Mouse (Mus musculus) MN1 (cell line): Measurements from ENCODE around the gene Hspb6.
A peak's percentile ranks its signal among the peaks of the same experiment; 100 is the strongest.

Source experiments
- DNase-seq: peaks from one replicate; pipeline ENCODE4 v3.0.0-alpha.2; 2016; ENCODE audit warnings: low spot score

Gene Hspb6

GRCm38 (mm10) chr7:30553021-30553589 lies 1.1 kb downstream of the Hspb6 start:
- peak; percentile 67 for DNase-seq

DNA sequence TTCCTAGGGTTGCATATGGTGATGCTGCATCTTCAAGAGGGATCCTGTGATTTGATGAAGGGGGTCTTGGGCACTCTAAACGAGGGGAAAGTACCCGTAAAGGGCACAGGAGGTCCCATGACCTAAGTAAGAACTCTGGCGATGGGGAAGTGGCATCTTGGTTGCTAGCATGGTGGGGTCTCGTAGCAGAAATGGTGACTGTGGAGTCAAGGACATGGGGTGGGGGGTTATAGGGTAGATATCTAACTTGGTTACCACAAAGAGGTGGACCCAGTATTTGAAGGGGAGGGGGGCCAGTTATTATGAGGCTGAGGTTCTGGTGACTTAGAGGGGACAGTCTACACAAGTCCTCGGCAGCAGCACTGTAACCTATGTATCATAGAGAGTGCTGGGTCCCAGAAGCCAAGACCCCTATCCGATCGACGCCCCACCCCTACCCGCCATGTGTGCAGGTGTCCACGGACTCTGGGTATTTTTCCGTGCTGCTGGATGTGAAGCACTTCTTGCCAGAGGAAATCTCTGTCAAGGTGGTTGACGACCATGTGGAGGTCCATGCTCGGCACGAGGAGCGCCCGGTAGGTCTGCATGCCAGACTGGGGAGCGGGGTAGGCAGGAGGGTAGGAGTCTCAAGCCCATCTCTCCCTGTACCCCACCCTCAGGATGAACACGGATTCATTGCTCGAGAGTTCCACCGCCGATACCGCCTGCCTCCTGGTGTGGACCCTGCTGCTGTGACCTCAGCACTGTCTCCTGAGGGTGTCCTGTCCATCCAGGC lies 2.0 kb downstream of the Hspb6 start:
- DNase-seq: no peak

DNA sequence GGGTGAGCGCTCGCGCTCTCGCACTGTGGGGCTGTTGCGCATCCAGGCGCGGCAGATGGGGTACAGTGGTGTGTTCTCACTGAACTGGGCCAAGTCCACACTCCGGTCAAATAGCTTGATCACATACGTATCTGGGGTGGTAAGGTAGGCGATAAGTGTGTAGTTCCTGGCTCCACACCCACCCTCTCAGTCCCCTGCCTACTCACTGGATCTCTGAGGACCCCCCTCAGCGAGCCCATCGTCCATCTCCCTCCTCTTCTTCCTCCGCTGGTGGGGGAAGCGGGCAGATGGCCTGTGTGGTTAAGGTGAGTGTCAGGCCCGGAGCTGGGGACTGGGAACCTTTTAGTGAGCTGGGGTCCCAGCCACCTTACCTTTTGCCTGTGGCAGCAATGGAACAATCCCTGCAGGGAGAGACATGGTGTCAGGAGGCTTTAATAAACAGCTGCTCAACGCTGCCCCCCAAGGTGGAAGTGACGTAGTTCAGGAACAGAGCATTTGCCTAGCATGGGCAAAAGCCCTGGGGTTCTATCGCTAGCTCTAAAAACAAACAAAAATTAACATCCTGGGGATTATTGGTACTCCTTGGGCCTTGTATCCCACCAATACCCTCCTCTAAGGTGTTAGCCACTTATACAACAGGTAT lies 5.0 kb downstream of the Hspb6 start:
- DNase-seq: peak; percentile 40

- DNase-seq: peak; percentile 37
These were observed 6.0 kb downstream of the Hspb6 start for GRCm38 (mm10) chr7:30557901-30558514.

DNA sequence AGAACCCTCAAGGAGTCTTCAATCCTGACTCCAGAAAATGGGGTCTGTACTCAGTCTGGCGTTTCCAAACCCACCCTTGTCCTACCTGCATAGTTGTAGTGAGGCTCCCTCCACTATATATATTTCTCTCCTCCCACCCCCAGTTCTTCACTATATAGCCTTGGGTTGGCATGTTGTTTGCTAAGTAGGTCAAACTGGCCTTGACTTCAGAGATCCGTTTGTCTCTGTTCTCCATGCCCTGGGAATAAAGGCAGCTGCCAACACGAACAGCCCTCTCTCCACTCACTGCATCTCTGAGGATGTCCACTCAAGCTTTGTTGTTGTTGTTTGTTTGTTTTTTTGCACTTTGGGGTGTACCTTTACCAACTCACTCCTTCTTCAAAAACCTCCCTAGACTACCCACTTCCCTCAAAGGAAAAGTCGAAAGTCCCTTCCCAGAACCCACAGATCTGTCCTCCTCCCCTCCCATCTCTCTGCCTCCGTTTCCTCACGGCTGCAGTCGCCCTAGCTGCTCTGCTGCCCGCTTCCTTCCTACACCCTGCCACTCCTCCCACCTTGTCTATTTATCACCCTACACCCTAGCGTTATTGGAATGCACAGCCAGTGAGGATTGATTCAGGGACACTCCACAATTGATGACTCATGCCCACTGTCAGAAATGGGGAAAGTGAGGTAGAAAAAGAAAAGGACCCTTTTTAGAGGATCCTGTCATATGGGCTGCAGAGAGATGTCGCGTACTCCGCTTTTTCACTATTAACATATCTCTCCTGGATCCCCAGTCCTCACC lies 6.9 kb downstream of the Hspb6 start:
- peak; percentile 31 for DNase-seq

DNA sequence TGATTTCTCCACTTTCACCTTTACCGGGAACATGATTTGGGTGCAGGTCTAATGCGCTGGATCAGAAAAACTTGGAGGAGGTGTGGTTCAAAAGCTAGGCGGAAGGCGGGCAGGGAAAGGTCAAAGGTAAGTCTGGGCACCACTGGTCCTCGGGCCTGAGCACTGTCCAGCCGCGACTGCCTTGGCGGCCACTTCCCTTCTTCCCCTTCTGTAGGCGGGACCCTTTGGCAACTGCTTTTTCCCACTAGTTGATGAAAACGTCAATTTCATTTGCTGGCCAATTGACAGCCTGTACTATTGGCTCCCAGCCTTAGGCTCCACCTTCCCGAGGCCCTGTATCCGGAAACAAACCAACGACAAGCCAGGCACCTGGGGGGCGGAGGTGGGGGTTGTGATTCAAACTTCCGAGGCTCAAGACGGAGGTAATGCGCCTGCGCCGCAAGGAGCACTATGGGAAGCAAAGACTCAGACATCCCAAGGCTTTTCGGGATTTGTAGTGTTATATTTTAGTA lies 7.5 kb downstream of the Hspb6 start, which contains the start of gene Lin37:
Gene Lin37 (minus strand): TSS at position 396 of the 512 bp plus-strand sequence.
- peak; percentile 95 for DNase-seq

DNA sequence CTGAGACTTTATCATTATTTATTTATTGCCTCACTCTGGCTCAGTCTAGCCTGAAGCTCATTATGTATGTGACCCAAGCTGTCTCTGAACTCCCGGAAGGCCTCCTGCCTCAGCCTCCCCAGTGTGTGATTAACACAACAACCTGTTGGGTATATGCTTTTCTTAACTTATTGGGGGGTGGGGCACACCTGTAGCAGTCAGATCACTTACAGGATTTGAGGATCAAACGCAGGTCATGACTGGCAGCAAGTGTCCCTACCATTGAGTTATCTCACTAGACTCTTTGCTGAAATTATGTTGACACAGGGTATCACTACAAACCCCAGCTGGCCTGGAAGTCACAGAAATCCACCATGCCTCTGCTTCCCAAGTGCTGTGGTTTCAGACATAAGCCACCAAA lies 8.3 kb downstream of the Hspb6 start:
- DNase-seq: no peak

DNA sequence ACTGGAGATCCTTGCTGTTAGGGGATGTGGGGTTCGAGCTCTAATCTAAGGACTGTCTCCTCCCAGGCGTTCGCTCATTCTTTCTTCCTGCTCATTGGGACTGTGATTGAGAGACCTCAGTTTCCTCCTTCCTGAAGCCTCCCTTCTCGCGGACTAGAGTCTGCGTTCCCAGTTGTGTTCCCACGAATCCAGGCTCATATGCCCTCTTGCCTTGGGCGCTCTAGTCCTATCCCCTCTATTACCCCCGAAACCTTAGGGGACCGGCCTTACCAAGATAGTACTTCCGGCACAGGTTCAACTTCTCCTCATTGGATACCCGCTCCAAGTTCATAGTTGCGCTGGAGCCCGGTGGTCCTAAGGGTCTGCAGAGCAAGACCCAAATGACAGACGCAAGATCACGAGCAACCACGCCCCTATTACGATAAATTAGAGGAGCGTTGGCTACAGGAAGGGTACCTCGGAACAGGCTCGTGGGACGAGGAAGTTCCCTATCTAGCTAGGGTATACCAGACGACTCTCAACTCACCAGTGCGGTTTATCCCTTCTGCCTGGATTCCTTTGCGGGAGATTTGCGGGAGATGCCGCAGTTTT lies 10.6 kb downstream of the Hspb6 start:
- DNase-seq: peak; percentile 17

- peak; percentile 97 for DNase-seq
These were observed 11.3 kb downstream of the Hspb6 start, which contains the start of the genes U2af1l4, Gm49396 and Psenen for GRCm38 (mm10) chr7:30563117-30563905. TSS of gene U2af1l4 (plus strand) at chr7:30563301. TSS of gene Gm49396 (plus strand) at chr7:30563344. TSS of gene Psenen (minus strand) at chr7:30563627.

DNA sequence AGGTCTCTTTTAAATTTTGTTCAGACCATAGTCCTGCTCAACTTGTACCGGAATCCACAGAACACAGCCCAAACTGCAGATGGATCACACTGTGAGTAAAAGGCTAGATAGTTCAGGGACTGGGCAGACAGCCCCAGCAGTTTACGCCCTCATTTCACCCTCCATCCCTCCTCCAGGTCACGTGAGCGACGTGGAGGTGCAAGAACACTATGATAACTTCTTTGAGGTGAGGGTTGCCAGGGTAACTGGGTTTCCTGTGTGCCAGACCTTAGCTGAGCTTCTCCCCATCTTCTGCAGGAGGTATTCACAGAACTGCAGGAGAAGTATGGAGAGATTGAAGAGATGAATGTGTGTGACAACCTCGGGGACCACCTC lies 11.9 kb downstream of the Hspb6 start:
- no peak for DNase-seq

- DNase-seq: no peak
These were observed 13.1 kb downstream of the Hspb6 start, which contains the start of gene Igflr1 for GRCm38 (mm10) chr7:30564970-30565571. TSS of gene Igflr1 (plus strand) at chr7:30565427.

- DNase-seq: no peak
These were observed 14.1 kb downstream of the Hspb6 start for GRCm38 (mm10) chr7:30566033-30566432.

GRCm38 (mm10) chr7:30567555-30567954 lies 15.6 kb downstream of the Hspb6 start:
- DNase-seq: no peak

- DNase-seq: no peak
These were observed 20.4 kb downstream of the Hspb6 start for GRCm38 (mm10) chr7:30572389-30572788.

- peak; percentile 75 for DNase-seq
These were observed 21.0 kb downstream of the Hspb6 start for GRCm38 (mm10) chr7:30572969-30573368.

- no peak for DNase-seq
These were observed 28.0 kb downstream of the Hspb6 start for GRCm38 (mm10) chr7:30579950-30580349.

GRCm38 (mm10) chr7:30581547-30581946 lies 29.6 kb downstream of the Hspb6 start:
- no peak for DNase-seq

DNA sequence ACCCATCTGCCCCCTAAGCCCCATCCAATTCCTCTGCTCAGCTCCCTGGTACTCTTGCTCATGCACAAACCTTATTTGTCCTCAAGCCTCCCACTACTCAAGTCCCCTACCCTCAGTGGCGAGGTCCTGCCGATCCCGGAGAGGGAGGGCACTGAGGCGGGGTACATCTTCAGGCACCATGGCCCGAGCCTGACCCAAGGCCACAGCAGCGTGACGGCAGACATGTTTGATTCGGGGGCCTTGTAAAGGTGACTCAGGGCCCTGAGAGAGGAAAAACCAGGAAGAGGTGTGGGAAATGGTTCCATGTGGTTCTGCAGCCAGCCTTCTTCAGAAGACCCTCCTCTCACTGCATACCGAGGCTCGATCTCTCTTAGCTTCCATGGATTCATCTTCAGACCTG lies 32.4 kb downstream of the Hspb6 start:
- DNase-seq: no peak

DNA sequence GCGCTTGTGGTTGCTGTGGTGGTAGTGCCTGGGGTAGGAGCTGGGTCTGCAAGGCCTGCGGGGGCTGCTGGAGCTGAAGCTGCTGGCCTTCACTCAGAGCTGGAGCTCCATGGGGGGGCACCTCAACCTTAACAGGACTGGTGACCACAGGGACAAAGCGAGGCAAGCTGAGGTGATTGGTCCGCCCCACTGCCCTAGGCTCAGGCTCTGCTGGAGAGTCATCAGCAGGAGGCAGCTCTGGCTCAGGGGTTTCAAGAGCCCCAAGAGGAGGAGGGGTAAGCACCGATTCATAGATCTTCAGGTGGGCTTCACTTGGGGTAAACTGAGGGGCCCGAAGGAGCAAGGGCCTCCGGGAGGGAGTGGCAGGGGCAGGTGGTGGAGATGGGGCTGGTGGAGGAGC lies 33.2 kb downstream of the Hspb6 start:
- no peak for DNase-seq
